Mouse (Mus musculus): Measurements from ENCODE around the gene Scn9a. TPM values are rescaled to one million over a fixed set of nuclear protein-coding genes. Genes with fewer than 3 reads are reported as not detected.

The Scn9a gene
- not detected for total RNA-seq (2021)
- long read RNA-seq, experiment 1 = 0 reads
- long read RNA-seq, experiment 2 = 0 reads

DNA sequence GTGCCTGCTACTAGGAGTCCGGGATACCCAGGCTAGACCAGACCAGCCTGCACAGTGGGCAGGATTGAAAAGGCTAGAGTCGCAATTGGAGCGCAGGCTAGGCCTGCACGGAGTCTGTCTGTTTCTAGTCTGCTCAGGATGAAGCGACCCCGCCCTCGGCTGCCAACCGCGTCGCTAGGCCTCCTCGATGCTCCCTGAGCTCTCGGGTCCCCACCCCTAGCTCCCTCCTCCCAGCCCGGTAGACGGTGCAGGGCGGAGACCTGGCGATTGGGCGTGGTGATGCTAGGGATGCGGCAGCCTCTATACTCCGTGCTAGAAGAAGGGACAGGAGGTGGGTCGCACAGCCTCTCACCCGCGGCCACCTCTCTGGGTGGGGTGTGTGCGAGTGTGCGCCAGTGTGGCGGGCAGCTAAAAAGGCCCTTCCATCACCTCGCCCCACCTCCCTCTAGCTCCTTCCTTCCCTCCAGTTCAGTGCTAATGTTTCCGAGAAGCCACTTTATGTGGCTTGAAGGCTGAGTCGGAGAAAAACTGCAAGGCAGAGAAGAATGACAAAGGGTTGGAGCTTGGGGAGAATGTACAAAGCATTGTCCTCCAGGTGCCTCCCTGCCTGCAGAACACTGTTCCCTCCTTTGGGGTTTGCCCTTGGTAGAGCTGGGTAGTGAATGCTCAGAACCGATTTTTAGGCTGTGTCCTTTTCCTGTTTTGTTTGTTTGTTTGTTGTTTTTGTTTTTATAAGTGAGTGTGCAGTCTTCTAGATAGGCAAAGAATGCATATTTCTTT is at the start of gene Scn9a:
Gene Scn9a, minus strand, starts transcription at position 383 of the 780 bp plus-strand sequence.
- DNase-seq = no peak
- intact Hi-C loops (cut with DNase I; ENCODE audit: low total_unique reads) = no loop called here

DNA sequence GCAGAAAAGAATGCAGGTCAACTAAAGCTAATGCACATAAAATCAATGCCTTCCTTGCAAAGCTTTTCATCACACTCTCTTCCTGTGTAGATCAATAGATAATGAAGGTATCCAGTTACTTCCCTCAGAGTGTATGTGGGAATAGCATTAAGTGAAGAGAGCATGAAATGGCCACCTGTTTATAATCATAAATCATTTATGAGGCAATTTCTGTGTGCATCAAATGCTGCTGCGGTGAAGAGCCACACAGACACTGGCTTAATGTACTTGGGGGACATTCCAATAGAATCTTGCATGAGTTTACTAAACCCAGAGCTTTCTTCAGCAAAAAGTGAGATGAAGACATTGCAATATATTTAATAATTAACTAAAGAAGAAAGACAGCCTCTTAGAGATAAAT is 27.2 kb upstream of the Scn9a start:
- intact Hi-C loops (cut with DNase I; ENCODE audit: low total_unique reads) = no loop called here
- DNase-seq = no peak

DNA sequence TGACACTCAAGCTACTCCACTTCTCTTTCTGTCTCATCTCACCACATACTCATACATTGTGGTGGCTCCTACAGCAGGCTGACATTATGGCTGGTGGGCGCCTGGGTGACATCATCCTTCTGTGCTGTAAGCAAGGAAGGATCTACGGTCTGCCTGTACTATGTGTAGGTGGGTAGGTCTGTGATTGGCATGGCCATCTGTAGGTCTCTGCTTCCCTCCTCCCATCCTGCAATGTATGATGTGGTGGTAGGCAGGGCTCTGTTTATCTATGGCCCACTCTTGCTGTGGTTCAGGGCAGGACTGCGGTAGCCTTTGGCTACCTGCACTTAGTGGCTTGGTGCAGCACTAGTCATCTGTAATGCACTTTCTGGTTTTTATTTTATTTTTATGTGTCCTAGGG is 21.7 kb upstream of the Scn9a start:
- intact Hi-C loops (cut with DNase I; ENCODE audit: low total_unique reads) = no loop called here
- DNase-seq = no peak

DNA sequence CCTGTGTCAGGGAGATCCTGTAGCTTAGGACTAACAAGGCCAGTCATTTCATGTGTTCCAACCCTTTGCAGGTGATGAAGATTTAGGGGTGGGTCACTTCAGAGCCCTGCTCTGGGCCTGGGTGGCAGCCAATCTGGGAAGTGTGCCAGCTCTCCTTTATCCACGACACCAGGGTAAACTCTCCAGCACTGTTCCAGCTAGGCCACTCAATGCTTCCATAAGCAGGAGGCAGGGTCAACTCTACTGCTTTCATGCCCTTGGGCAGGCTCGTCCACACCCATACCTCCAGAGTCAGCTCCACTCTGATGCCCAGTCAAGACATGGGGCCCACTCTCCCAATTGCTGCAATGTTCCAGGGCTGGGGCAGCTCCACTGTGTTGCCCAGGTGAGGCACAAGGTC is 20.7 kb upstream of the Scn9a start:
- DNase-seq = no peak
- intact Hi-C loops (cut with DNase I; ENCODE audit: low total_unique reads) = no loop called here

DNA sequence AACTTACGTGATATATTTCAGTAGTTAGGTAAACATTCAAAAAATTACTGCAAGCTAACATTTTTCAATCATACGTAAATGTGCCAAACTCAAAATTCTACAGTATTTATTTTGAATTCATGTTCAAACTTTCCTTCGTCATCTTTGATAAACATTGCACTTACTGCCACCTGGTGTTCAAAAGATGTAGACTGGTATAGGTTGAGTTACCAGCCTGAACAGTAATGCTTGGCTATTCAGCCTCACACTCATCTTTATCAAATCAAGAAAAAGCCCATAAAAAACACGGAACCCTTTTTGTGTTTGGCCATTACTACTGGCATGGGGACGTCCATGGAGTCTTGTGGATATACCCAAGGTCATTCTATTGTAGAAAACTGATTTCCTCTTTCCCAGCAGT is 9.6 kb upstream of the Scn9a start:
- no peak for DNase-seq
- intact Hi-C loops (cut with DNase I; ENCODE audit: low total_unique reads) = loop anchor here (10.0 kb wide), 1 partner anchor 180 kb away; no protein-coding TSS in a partner anchor

DNA sequence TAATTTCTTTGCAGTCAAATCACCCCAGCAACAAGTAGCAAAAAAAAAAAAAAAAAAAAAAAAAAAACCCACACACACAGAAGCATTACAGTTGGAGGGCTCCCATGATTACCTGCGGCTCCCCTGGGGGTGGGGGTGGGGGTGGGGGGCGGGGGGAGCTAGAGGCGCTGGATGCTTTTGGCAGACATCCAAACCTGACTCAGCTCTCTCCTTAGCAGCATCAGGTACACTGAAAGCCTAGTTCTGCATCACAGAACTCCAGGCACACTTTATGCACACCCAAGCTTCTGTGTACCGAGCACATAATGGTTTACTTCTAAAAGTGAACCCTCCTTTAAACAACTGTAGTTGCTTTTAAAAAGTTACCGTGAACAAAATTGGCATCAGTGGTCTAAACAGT is 2.0 kb downstream of the Scn9a start:
- no peak for DNase-seq
- intact Hi-C loops (cut with DNase I; ENCODE audit: low total_unique reads) = no loop called here

DNA sequence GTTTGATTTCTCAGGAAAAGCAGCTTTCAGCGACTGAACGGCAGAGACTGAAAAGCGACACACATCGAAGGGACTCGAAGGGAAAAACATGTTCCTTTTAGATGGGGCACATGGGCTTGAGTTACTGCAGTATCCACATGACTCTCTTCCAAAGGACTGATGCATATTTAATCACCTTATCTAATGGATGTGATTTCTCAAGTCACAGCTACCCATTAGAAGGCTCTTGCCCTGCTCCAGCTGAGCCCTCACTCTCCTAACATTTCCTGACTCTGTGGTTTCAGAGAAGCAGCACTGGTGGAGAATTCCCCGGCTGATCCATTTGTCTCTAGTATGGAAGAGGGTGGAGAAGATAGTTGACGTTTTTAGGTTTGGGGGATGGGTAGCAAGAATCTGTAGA is 23.7 kb downstream of the Scn9a start:
- intact Hi-C loops (cut with DNase I; ENCODE audit: low total_unique reads) = no loop called here
- no peak for DNase-seq

DNA sequence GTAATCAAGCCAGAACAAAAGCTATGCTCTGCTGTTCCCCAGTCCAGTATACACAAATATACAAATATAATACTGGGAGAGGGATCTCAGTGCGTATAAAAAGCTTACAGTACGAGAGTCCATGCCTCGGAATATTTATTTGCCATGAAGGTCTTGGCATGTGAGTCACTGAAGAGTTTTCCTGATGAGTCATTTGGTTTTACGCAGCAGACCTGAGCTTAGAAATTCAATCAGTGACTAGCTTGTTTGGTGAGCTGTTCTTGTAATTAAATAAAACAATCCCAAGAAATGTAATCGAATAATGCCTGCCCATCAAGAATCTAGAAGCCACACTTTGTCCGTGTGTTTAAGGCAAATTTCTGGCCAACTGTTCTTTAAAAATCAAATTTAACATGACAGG is 37.4 kb downstream of the Scn9a start:
- DNase-seq = no peak
- intact Hi-C loops (cut with DNase I; ENCODE audit: low total_unique reads) = no loop called here

DNA sequence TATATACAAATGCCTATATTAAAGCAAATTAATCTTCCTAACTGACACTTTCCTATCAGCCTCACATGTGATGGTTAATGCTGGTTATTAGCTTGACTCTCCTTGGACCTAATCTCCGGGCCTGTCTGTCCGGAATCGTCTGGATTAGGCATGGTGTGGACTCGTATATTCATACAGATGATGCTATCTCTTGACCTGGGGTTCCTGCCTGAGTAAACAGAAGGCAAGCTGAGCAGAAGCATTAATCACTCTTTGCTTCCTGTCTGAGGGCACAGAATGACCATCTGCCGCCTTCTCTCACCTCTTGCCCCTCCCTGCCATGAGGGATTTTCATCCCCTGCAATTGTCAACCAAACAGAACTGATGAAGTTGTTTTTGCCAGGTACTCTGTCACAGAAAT is 38.6 kb downstream of the Scn9a start:
- intact Hi-C loops (cut with DNase I; ENCODE audit: low total_unique reads) = no loop called here
- DNase-seq = no peak

DNA sequence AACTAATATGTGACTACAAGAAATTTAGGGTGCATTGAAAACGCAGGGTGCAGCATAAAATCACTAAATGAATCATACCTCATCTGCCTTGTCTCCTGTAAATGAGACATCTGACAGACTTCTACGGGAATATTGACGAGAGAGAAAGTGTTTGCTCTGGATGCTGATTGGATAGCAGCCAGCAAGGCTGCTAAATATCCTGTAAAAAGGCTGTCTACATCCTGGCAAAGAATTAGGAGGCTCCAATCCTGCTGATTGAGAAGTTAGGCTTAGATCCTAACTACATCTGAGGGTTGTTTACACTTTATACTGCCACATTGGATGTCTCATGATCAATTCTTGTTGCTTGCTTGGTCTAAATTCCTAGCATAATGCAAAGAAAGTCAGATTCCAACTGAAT is 44.6 kb downstream of the Scn9a start:
- no peak for DNase-seq
- intact Hi-C loops (cut with DNase I; ENCODE audit: low total_unique reads) = no loop called here

DNA sequence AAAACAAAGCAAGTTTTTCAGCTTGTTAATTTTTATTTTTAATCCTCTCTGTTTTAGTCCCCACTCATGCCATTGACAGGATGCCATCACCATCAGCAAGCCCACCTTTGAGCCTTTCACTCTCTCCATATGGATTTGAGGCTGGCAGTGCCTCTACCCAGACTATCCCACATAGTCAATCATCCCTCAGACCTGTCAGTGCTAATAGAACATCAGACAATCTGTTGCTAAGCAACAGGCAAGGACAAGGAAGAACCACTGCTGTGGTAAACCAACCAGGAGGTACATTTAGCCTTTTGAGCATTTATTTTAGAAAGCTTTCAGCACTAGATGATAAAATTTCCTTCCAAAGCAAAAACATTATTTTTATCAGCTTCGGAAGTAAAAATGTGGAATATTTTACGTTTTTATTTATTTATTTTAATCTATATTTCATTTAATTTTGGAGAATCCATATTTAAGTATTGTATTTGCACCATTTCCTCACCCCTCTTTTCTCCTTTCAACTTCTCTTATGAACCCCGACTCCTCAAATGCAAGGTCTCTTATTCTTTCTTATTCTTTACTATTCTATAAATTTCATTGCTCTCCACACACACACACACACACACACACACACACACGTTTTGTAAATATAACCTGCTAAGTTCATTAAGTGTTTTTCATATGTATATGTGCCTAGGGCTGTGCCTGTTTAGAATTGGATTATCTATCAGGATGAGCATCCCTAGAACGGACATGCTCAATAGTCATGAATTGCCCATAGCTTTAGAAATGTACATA is 54.5 kb downstream of the Scn9a start:
- intact Hi-C loops (cut with DNase I; ENCODE audit: low total_unique reads) = no loop called here
- DNase-seq = no peak

DNA sequence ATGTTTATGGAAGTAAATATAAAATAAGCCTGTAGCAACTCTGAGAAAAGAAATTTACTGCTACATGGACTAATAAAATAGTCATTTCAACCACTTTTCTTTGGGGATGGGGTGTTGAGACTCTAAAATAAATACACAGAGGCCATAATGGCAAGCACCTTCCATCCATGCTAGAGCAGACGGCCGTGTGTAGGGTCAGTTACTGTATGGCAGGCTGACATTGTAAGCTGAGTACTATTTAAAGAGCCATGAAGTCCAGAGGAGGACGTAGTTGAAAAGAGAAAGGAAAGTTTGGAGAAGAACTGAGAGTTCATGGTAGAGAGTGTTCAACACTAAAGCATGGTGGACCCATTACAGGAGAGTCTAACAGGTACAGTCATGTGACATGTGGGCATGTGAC is 86.5 kb downstream of the Scn9a start:
- intact Hi-C loops (cut with DNase I; ENCODE audit: low total_unique reads) = no loop called here
- no peak for DNase-seq

DNA sequence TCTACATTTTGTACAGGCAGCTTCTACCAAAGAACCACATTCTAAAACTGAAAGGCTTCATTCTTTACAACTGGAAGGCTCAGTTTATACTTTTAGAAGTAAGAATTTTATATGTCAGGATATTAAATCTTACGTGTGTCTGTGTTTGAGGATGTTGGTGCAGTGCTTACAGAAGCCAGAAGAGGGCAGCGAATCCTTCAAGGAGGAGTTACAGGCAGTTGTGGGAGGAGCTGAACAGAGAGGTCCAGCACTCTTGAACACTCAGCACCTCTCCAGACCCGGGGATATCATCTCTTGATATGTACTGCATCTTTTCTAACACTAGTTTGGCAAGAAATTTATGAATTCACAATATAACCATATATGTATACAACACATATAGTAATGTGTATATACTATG is 114.8 kb downstream of the Scn9a start:
- intact Hi-C loops (cut with DNase I; ENCODE audit: low total_unique reads) = no loop called here
- no peak for DNase-seq

DNA sequence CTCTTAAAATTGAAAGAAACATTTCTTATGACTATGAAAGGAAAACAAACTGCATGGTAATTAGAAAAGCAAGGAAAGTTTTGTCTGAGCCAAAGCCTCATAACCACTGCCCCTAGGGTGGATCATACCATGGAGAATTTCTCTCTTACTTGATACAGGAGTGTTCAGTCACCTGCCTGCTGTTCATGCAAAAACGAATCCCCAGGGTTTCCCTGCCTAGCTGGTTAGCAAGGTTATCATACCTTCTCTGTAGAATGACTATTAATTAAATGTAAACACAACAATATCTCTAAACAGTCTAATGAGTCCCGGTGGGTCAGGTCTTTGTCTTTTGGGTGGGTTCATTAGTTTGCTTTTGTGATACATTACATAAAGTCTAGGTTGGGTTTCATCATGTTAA is 123.3 kb downstream of the Scn9a start:
- intact Hi-C loops (cut with DNase I; ENCODE audit: low total_unique reads) = no loop called here
- no peak for DNase-seq

DNA sequence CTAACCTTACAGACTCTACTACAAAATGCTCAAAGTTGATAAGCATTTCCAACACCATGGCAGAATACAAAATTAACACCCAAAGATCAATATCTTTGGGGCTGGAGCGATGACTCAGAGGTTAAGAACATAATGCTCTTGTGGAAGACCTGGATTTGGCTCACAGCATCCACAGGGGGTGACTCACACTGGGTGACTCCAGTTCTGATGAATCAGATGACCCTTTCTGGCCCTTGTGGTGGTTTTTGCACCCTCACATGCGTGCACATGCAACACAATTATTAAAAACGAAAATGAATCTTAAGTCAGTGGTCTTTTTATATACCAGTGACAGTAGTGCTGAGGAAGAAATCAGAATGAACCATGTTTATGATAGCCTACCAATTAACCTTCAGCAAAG is 126.7 kb downstream of the Scn9a start:
- DNase-seq = no peak
- intact Hi-C loops (cut with DNase I; ENCODE audit: low total_unique reads) = no loop called here

DNA sequence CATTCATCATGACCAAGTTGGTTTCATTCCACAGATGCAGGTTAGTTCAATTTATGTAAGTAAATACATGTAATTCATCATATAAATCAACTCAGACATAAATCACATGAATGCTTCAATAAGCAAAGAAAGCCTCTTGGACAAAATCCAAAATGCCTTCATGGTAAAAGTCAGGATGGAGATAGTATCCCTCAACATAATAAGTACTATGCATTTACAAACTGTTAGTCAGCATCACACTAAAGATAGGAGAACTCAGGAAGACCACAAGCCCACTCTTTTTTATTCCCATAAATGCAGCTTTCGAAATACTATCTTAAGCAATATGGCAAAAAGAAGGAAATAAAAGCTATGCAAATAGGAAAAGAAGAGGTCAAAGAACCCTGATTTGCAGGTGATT is 127.1 kb downstream of the Scn9a start:
- intact Hi-C loops (cut with DNase I; ENCODE audit: low total_unique reads) = no loop called here
- no peak for DNase-seq

DNA sequence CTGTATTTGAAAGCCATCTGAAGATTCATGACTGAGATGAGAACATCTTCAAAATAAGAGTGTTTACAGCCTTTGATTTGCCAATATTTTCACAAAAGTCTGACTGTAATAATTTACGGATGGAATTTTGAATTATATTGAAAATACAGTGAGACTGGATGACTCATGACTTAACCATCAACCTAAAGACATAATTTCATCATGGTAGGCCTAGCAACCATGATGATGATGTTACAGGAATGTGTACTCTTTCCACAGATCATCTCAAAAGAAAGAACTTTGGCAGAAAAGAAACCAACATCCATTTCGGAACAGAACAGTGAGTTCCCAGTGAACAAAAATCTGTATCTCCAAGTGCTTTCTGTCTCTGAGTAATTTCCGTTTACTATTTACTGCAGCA is 132.6 kb downstream of the Scn9a start:
- intact Hi-C loops (cut with DNase I; ENCODE audit: low total_unique reads) = no loop called here
- no peak for DNase-seq

DNA sequence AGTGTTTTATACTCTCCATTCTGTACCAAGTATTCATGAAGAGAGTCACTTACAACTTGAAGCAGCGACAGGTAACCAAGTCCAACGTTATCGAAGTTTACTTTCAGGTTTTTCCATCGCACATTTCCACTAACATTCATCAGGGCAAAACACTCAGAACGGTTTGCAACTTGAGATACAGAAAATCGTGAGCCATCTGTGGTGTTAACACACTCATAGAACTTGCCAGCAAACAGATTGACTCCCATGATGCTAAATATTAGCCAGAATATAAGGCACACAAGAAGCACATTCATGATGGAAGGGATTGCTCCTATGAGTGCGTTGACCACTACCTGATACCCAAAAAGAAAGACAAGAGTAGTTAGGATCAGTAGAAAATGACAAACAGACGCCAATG is 140.2 kb downstream of the Scn9a start:
- no peak for DNase-seq
- intact Hi-C loops (cut with DNase I; ENCODE audit: low total_unique reads) = no loop called here

DNA sequence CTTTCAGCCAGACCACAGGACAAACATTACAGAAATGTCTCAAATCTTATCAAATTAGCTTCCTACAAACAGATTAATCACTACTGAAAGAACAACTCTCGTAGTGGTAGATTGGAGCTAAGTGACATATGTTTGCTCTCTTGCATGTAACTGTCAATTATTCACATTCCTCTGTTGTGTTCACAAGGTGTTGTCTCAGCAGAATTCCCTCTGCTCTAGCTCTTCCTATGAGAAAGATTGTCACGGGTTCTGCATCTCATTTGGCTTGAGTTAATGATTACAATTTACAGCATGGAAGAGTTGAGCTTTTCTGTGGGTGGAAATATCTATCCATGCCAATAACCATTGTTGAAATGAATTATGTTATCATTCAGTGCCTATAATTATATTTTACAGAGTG is 156.4 kb downstream of the Scn9a start:
- no peak for DNase-seq
- intact Hi-C loops (cut with DNase I; ENCODE audit: low total_unique reads) = no loop called here

DNA sequence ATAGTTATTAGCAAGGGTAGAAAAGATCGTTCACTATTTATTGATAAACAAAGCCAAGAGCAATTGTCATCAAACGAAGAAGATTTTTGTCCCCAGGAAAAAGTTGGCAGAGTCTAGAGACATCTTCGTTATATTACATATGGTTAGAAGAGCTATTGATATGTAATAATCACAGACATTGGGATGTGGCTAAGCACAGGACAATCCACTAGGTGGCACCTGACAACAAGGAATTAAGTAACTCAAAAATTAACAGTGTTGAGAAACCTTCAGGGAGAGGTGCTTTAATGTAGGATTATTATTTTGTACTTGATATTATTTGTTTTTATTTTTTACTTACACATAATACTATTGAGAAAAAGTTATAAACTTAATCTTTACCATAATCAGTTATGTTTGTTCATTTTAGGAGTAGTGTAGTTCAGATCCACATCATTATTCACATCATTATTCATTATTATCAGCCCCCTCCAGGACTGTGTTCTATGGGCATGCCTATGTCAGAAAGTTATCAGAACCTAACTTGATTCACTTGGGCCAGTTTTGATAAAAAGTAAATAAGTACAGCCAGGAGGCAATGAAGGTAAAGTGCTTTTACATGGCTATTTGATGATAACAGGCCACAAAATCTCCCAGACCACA is 161.5 kb downstream of the Scn9a start:
- DNase-seq = no peak
- intact Hi-C loops (cut with DNase I; ENCODE audit: low total_unique reads) = no loop called here

DNA sequence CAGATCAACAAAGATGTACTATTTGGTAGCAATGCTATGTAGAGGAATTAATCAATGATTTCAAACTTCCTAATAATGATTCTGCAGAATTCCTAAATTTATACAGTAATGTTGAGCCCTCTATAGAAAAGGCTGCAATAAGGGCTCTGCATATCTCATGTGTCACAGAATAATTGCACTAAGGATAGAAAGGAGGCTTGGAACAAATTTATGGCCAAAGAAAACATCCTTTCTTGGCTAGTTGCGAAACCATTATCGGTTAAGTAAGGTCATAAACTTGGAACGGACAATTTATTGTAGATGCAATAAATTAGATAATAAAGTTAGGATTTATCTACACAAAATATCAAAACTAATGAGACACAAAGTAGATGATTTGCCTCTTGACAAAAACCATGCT is 169.3 kb downstream of the Scn9a start:
- intact Hi-C loops (cut with DNase I; ENCODE audit: low total_unique reads) = loop anchor here (10.0 kb wide), 1 partner anchor 179 kb away; no protein-coding TSS in a partner anchor
- no peak for DNase-seq

All from gastrocnemius, postnatal 14 days (tissue).